Mouse (Mus musculus): ENCODE data around the gene Eif1ax. TPM values are rescaled to one million over a fixed set of nuclear protein-coding genes. Genes with fewer than 3 reads are reported as not detected.

Gene Eif1ax
- polyA plus RNA-seq (2012; rRNA removed) = 89.0 and 95.6 TPM in 2 replicates

DNA sequence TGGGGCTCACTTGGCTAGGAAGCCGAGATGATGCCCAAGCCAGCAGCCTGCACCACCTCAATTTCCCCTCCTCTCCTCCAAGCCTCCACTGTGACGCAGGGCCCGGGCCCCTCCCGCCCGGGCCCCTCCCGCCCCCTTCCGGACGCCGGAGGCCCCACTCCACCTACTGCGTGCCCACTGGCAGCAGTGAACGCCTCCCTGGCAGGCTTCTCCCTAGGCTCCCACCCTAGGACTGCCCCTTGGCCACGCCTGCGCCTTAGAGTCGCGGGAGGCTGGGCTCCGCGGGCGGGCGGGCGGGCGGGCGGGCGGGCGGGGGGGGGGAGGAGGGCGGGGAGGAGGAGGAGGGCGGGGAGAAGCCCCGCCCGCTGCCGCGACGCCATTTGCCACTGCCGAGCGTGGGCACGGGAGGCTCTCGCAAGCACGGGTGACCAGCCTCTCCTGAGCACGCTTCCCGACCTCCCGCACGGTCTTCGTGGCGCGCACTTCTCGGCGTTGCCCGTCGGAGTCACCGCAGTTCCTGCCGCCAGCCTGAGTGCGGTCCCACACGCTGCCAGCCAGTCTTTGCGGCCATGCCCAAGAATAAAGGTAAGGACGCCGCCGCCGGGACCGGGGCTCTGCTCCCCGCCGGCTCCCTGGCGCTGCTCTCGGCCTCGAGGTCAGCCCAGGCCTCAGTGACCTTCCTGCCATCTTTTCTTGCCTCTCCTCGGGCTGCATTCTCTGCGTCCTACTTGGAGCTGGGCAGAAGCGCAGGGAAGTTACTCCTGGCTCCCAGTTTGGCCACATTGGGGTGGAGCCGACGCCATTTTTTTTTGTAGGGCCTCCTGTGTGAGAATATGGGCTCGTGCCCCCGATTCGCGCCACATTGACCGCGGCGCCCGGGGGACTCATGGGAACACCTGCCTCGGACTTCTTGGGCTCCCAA is at the start of gene Eif1ax:
TSS of gene Eif1ax (plus strand) at position 348 of the 922 bp plus-strand sequence.

GRCm38 (mm10) chrX:159414130-159414828 is 42.3 kb downstream of the Eif1ax start, which contains the start of gene Map7d2:
Map7d2 (plus strand) TSS chrX:159414572.

Other genes with a start within 250 kb of the Eif1ax start
- gene Rps6ka3, start 161.9 kb upstream of the Eif1ax start, polyA plus RNA-seq (2012; rRNA removed) = 19.7 and 21.7 TPM in 2 replicates
- 15.2 and 18.7 TPM in 2 replicates for gene Map7d2, start 42.4 kb downstream of the Eif1ax start, polyA plus RNA-seq (2012; rRNA removed)
- 23.9 and 26.4 TPM in 2 replicates for gene Bclaf3, start 154.5 kb downstream of the Eif1ax start, polyA plus RNA-seq (2012; rRNA removed)

All from central nervous system, embryonic 18 days (tissue).